Mouse (Mus musculus) regulatory T cell (primary cell): Measurements from ENCODE around the gene Ramp1.

Experiments used
- in situ Hi-C: fragments of 300-600 bp; cut with MboI, MseI; formaldehyde crosslinking; loops from one replicate; pipeline ENCODE4 v1.15.1; 2025; ENCODE audit warnings: high pct_unique_total_duplicates

Gene Ramp1

DNA sequence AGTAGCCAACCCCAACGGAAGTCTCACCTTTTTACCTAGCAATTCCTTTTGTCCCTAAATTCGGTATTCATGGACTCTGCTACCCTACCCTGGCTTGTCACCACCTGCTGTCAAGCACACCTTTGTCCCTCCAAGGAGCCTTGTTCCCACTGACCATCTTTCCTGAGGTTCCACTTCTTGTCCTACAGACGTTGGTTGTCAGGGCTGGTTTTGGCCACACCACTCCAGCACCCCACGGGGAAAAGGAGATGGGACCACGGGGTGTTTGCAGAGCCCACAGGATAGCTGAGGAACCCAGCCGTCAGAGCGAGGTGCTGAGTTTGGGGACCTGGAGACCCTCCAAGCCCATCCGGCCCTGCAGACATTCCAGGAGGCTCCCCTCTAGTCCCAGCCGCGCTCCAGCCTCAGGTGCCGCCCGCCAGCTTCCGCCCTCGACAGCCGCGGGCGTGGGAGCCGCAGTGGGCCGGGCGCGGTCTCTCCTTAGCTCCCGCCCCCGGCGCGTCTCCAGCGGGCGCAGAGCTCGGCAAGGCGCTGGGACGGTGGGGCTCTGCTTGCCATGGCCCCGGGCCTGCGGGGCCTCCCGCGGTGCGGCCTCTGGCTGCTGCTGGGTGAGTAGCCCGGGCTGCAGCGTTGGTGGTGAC lies at the start of gene Ramp1:
TSS of gene Ramp1 (plus strand) at position 290 of the 641 bp plus-strand sequence.
- in situ Hi-C loops = loop anchor here (5.0 kb wide), 1 partner anchor 63 kb away; no protein-coding TSS in a partner anchor

DNA sequence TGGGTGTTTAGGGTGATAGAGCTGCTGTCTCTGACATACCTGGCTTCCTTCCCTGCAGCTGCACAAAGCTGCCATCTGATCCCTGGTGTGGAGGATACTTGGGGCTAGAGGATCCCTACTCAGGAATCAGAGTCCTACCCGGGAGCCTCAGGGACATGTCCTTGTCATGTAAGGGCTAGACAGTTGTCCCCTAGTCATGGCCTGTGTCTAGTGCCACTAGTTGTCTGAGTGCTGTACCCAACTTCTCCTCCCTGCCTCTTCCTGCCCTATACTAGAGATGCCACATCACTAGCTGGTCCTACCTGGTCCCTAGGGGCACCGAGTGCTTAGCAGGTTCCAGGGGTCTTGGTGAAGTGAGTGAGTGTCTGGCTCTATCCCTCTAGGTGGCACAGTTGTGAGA lies 42.6 kb upstream of the Ramp1 start:
- in situ Hi-C loops = loop anchor here (5.0 kb wide), 1 partner anchor 35 kb away; no protein-coding TSS in a partner anchor

DNA sequence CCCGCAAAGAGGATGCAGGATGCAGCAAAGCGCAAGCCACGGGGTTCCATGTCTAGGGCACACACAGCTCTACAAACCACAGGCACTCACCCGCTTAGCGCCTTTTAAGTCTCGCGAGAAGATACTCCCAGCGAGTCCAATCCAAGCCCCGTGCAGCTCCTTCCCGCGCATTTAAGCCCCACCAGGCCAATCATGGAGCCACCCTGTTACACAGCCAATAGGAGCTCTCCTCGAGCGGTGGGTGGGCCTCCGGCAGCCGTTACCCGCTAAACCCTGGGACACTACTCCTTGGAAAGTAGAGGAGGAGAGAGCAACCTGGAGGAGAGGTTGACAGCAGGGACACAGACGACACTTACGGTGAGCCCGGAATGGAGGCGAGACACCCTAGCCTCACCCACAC lies 34.8 kb upstream of the Ramp1 start, which contains the start of gene Rbm44:
TSS of gene Rbm44 (plus strand) at position 277 of the 400 bp plus-strand sequence.
- in situ Hi-C loops = no loop called here

DNA sequence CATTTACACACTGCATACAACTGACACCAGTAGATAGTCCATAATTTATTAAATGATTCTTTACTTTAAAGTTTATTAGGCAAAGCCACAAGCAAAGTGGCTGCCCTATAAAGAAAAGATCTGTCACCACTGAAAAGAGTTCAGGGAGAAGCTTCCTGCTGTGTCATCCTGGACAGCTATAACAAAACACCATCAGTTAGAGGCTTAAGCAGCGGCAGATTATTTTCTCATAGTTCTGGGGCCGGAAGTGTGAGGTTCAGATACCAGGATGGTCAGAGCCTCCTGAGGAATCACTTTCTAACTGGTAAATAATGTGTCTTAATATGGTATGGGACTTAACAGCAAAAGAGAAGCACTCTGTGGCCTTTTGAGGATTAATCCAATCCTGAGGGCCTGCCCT lies 28.1 kb upstream of the Ramp1 start:
- in situ Hi-C loops = no loop called here

DNA sequence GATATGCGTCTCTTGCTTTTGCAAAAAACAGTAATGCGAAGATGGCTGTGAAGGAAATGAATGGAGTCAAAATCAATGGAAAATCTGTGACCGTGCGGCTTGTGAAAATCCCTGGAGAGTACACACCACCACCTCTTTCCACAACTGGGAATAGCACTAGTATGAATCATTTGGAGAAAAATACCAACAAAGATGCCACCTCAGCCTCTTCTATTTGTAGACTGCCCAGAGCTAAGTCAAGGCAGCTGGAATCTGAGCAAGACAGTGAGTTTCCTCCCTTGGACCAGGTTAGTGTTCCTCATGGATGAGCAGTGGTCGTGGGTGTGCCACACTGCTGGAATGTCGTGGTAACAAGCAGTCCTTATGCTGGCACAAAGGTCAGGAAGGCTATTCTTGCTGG lies 12.8 kb upstream of the Ramp1 start:
- in situ Hi-C loops = loop anchor here (5.0 kb wide), 1 partner anchor 64 kb away; no protein-coding TSS in a partner anchor

DNA sequence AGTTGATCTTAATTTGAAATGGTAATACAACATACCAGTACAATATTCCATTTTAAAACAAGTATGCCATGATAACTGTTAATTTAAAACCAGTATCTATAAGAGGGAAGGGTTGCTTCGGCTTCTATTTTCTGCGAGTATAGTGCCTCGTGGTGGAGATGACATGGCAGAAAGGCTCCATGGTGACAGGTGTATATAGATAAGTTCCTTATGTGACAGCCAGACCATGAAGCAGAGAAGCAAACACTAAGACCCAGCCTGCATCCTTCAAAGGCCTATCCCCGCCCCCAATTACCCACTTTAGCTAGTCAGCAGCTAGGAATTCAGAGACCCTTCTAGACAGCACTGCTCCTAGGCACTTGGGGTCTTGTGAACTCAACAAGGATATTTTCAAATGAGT lies 10.5 kb upstream of the Ramp1 start:
- in situ Hi-C loops = loop anchor here (5.0 kb wide), 1 partner anchor 67 kb away; no protein-coding TSS in a partner anchor

DNA sequence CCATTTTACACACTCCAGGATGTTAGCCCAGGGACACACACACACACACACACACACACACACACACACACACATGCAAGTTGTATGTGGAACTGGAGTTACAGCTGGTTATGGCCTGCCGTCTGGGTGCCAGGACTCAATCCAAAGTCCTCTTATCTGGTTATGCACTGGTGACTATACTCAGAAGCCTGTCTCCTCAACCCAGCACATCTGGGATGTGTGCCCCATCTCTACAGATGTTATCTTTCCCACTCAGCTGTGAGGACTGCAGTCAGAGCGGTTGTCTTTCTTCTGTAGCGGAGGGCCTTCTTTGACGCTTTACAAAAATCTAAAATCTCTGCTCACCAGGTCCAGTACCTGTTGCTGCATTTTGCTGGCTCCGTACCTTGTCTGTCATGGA lies 4.8 kb upstream of the Ramp1 start:
- in situ Hi-C loops = loop anchor here (5.0 kb wide), 1 partner anchor 37 kb away; no protein-coding TSS in a partner anchor

DNA sequence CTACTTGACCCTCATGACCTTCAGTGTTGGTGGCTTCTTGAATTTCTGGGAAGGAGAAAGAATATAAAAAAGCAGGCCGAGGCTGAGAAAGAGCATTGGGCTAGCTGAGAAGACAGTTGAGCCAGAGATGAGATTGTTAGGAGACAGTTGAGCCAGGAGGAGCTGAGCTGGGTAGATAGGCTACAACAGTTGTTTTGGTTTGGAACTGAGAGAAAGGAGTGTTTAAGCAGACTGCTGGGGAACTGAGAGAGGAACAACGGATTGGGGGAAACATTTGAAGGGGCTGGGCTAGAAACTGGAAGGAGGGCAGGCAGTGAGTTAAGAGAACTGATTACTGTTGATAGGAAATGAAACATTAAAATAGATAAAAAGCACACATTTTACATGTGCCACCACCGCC lies 3.6 kb upstream of the Ramp1 start:
- in situ Hi-C loops = no loop called here

DNA sequence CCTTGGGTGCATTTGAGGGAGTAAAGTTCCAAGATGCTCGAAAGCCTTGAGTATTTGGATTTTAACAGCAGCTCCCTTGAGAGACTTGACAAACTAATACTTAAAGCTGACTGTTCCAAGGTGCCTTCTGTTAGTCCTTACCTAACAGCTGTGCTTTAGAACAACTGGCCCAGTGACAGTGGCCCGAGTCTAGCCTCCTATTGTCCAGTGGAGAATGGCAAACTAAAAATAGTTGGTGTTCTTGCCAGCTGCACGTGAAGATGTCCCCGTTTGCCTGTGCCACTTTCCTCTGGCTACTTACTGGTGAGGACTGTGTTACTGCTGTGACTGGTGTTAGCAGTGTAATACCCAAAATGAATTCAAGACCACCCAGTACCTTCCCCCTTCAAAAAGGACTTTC lies 2.8 kb upstream of the Ramp1 start:
- in situ Hi-C loops = no loop called here

DNA sequence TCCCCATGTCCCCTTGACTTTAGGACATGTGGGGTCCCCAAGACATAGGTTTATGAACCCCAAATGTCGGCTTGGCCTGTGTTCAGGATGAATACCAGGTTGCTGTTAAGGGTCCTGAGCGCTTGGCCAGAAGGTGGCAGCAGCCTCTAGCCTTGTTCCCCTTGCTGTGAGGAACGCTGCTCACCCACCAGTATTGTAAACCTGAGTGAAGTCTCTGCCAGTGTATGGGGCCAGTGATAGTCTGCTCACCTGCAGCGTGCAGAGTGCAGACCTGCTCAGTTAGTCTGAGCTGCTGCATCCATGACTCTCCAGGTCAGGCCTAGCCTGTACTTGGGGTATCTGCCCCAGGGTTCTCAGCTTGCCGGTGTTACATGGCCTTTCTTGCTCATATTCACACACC lies 536 bp upstream of the Ramp1 start:
- in situ Hi-C loops = no loop called here

DNA sequence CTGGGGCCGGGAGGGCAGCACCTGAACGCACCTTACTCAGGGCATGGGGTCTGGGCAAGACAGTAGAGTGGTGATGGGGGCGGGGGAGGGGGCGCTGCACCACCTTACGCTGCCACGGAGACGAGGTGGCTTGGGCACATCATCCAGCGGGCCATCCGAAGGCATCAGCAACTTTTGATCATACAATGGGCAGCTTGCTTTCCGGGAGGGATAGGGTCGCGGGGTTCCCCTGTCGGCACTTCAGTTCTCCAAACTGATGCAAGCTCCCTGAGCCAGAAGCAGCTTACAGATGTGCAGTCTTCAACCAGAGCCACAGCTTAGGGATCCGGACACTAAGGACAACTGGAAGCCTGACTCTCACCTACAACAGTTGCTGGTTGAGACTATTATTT lies 548 bp downstream of the Ramp1 start:
- in situ Hi-C loops = loop anchor here (5.0 kb wide), 1 partner anchor 62 kb away; no protein-coding TSS in a partner anchor

DNA sequence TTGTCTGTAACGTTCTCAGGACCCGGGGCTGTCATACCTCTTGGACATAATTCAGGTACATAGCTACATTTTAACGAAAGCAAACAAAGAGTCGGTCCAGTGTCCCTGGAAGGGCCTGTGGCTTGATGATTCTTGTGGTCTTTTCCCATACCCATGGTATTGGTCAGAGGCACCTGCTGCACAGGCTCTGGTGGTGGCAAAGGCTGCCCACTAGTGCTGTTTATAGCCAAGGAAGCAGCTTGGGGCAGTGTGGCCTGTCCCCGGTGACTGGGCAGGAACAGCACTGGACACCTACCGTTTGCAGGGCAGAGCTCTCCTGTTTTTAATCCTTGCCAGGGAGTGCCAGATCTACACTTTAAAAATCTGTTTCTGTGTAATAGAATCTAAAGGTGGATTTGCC lies 1.1 kb downstream of the Ramp1 start:
- in situ Hi-C loops = loop anchor here (5.0 kb wide), 1 partner anchor 62 kb away; no protein-coding TSS in a partner anchor

DNA sequence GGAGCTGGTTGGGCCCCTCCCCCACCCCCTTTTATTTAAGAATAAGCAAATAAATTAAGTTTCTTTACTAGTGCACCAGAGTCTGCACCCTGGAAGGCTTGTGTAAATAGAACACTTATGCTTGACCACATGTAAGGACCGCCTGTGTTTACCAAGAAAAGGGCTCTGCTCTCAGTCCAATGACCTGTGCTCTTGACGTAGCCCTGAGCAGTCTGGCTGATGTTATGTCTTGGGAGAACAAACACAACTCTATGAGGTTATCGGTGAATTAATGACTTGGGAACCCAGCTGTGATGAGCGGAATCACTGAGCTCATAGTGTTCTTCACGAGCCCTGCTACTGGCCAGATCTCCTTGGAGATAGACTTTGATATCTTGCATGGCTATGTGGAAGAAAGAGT lies 1.6 kb downstream of the Ramp1 start:
- in situ Hi-C loops = loop anchor here (5.0 kb wide), 1 partner anchor 61 kb away; no protein-coding TSS in a partner anchor

DNA sequence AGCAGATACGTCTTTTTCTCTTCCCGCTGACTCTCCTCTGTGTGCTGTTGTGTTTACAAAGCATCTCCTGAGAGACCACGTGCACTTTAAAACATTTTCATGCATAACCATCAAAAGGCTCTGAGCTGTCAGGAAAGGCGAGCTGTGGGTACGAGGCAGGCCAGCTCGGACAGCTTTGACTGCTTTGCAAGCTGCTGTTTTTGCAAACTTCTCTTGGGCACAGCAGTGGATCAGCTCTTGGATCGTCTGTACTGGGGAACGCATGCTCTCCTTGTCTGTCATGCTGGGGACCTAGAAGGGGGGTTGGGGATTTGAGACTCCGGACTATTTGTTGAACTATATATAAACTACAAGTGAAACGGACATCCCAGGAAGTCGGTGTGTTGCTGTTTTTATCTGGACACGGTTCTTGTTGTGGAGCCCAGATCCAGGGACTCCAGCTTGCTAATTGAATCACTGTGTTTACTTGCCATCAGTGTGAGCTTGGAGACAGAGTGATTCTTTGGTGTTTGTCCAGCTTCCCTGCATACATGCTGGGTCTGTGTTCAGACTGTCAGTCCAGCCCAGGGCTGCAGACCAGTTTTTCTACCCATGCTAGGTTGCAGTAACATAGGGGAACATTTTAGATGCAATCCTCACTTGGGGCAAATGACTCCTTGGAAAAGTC lies 2.3 kb downstream of the Ramp1 start:
- in situ Hi-C loops = loop anchor here (5.0 kb wide), 1 partner anchor 60 kb away; no protein-coding TSS in a partner anchor

DNA sequence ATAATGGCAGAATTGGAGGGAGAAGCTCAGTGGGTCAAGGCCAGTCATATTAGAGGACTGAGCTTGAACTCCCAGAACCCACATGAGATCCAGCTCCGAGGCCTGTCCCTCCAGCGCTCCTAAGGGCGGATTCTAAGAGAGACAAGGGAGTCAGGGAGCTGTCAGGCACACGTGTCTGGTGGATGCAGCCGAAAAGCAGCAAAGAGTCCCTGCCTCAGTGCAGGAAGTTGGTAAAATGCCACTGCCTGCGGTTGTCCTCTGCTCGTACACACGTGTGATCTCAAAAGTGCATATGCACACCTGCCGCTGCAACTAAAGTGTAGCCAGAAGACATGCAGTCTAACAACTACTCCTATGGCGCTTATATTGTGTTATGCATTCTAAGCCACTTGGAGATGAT lies 3.7 kb downstream of the Ramp1 start:
- in situ Hi-C loops = loop anchor here (5.0 kb wide), 1 partner anchor 59 kb away; no protein-coding TSS in a partner anchor

DNA sequence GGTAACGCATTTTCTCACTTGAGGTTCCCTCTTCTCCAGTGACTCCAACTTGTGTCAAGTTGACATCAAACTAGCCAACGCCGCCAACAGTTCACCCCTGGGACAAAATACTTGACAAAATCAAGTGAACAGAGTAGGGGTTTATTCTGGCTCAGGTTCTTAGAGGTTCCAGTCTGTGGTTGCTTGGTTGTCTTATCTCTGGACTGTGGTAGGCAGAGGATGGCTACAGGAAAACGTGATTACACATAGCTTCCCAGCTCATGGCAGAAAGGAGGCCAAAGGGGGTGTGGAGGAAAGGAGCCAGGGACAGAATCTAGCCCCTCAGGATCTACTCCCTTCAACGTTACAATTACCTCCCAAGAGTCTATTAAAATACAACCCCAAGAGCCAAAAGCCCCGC lies 7.1 kb downstream of the Ramp1 start:
- in situ Hi-C loops = no loop called here

DNA sequence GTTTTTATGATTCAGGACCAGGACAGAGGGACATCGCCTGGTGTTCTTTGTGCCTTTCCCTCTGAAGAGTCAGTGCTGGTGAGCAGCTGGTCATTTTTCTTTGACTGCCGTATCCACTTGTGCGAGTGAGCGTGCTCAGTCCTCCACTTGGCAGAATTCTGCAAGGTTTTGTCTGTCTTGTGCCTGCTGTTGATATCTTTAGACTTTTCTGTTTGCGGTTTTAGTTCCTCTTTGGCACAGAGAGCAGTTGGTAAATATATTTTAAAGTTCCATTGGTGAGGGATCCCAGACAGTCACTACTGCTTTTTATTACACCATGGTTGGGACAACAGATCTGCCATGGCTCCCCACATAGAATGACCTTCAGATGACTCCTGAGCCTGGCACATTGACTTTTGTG lies 7.7 kb downstream of the Ramp1 start:
- in situ Hi-C loops = no loop called here

DNA sequence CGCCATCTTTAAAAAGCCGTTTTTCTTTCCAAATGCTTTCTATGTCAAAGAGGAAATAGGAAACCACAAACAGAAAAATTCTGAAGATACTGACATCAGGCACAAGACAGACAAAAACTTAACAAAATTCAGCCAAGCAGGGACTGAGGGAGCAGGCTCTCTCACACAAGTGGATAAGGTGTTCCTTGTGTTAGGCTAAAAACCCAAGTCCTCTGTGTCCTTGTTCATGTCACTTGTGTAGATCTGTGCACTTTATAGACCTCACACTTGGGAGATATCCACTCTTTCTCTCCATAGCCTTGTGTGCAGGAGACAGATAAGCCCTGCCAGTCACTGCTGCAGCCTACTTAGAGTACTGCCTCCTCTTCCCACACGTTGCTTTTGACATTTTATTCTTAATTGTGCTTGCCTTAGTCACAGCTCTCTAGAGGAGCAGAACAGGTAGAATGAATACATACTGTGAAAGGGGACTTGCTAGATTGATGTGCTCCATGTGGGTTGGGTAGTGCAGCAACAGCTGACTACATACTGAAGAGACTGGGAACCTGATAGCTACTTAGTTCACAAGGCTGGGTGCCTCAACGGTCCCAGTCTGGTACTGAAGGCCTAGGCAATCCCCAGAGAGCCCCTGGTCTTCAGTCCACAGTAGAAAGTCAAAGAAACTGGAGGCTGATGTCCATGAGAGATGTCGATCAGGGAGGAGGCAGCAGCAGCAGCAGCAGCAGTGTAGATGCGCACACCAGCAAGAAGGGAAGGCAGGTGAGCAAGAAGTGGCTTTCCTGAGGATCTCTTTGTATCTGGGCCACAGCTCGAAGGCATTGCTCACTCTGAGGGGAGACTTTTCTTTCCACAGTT lies 8.4 kb downstream of the Ramp1 start:
- in situ Hi-C loops = no loop called here

DNA sequence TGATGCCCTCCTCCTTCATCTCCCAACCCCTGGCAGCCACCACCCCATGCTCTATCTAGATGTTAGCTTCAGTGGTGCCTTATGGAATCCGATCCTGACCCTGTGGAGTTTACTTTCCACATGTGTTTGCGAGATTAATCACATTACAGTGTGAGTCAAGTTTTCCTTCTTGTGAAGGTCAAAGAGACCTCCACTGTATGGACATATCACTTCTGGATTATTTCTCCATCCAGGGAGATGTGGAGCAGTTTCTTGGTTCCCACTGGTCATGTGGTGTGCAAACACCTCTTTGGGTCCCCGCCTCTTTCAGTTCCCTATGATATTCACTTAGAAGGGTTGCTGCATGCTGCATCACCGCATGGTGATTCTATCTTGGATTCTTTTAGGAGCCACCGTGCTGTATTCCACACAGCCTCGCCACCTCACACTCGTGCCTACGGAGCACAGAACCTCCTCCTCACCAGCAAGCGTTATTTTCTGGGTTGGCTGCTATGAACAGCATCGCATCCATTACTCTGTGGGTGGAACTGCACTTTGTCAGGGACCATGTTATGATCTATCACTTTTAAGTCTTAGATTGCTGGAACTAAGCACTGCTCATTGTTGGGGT lies 9.3 kb downstream of the Ramp1 start:
- in situ Hi-C loops = no loop called here

DNA sequence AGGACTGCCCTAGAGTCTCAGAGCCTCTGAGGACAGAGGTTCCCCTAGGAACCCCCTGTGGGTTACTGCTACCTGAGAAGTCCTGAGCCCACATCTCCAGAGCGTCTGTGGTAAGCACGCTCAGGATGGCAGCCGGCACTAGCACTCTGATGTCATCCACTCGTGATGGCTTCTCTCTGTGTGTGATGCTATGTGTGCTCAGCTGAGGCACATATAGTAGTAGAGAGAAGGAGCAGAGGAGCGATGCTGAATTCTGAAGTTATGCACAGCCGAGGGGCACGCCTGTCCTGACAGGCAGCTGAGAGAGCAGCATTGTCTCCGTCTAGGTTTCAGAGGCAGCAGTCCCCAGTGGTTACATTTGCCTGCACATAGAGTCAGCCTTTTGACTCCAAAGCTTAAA lies 12.6 kb downstream of the Ramp1 start:
- in situ Hi-C loops = no loop called here

DNA sequence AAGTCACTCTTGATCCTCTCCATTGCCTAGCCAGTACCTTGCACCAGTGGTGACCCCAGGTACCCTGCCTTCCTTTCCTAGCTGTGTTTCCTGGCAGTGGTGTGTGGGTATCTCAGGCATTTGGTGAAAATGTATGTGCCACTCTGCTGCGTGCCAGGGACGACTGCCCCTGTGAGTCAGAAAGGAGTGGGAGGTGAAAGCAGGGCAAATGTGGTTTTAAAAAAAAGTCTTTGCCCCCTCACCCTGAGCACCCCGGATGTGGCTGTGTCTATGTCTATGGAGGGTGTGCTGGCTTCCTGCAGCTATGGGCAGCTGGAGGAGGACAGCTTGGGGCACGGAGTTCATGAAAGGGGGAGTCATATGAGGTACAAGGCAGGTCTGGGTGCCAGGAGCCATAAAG lies 13.6 kb downstream of the Ramp1 start:
- in situ Hi-C loops = no loop called here

DNA sequence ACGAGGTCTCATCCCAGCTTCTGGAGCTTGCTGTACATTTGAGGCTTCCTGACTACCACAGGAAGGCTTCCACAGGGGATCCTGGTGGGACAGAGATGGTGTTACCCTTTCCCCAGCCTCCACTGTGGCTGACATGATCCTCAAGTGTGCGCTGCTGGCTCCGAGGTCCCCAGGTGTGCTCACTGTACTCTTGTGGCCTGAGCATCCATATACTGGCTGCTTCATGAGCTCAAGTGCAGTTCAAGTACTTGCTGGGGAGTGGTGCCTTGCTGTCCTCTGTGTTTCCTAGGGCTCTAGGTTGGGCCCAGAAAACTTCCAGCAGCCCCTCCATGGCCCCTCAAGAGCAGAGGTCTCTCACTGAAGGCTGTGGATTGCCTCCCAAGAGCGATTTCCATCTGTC lies 14.1 kb downstream of the Ramp1 start:
- in situ Hi-C loops = no loop called here
